Mouse (Mus musculus): ENCODE data around the gene Wasf2.

Wasf2 gene

GRCm38 (mm10) chr4:133175998-133176760, 45.9 kb downstream of the Wasf2 start:
- no peak for DNase-seq (ENCODE audit: low spot score in 2 of 2)

GRCm38 (mm10) chr4:133176761-133177403, 46.6 kb downstream of the Wasf2 start:
- DNase-seq (ENCODE audit: low spot score in 2 of 2) = no peak

- no peak for DNase-seq (ENCODE audit: low spot score in 2 of 2)
These were observed 48.0 kb downstream of the Wasf2 start for GRCm38 (mm10) chr4:133178305-133178704.

- no peak for DNase-seq (ENCODE audit: low spot score in 2 of 2)
These were observed 49.0 kb downstream of the Wasf2 start for GRCm38 (mm10) chr4:133179258-133179657.

GRCm38 (mm10) chr4:133182439-133183033, 52.2 kb downstream of the Wasf2 start:
- DNase-seq (ENCODE audit: low spot score in 2 of 2) = no peak

GRCm38 (mm10) chr4:133184031-133184897, 54.0 kb downstream of the Wasf2 start:
- DNase-seq (ENCODE audit: low spot score in 2 of 2) = no peak

- no peak for DNase-seq (ENCODE audit: low spot score in 2 of 2)
These were observed 54.8 kb downstream of the Wasf2 start for GRCm38 (mm10) chr4:133184898-133185665.

GRCm38 (mm10) chr4:133185893-133186292, 55.6 kb downstream of the Wasf2 start:
- DNase-seq (ENCODE audit: low spot score in 2 of 2) = no peak

GRCm38 (mm10) chr4:133186856-133187255, 56.6 kb downstream of the Wasf2 start:
- no peak for DNase-seq (ENCODE audit: low spot score in 2 of 2)

- DNase-seq (ENCODE audit: low spot score in 2 of 2) = no peak
These were observed 59.1 kb downstream of the Wasf2 start for GRCm38 (mm10) chr4:133189396-133189795.

GRCm38 (mm10) chr4:133194482-133194881, 64.2 kb downstream of the Wasf2 start:
- no peak for DNase-seq (ENCODE audit: low spot score in 2 of 2)

GRCm38 (mm10) chr4:133195014-133195413, 64.7 kb downstream of the Wasf2 start:
- no peak for DNase-seq (ENCODE audit: low spot score in 2 of 2)

GRCm38 (mm10) chr4:133196136-133196535, 65.8 kb downstream of the Wasf2 start:
- no peak for DNase-seq (ENCODE audit: low spot score in 2 of 2)

GRCm38 (mm10) chr4:133196852-133197251, 66.5 kb downstream of the Wasf2 start:
- no peak for DNase-seq (ENCODE audit: low spot score in 2 of 2)

GRCm38 (mm10) chr4:133197355-133197754, 67.0 kb downstream of the Wasf2 start:
- no peak for DNase-seq (ENCODE audit: low spot score in 2 of 2)

GRCm38 (mm10) chr4:133197801-133198286, 67.5 kb downstream of the Wasf2 start:
- no peak for DNase-seq (ENCODE audit: low spot score in 2 of 2)

GRCm38 (mm10) chr4:133198337-133199180, 68.3 kb downstream of the Wasf2 start:
- DNase-seq (ENCODE audit: low spot score in 2 of 2) = no peak

GRCm38 (mm10) chr4:133199743-133200142, 69.4 kb downstream of the Wasf2 start:
- DNase-seq (ENCODE audit: low spot score in 2 of 2) = no peak

GRCm38 (mm10) chr4:133200343-133200742, 70.0 kb downstream of the Wasf2 start:
- DNase-seq (ENCODE audit: low spot score in 2 of 2) = peak in 1 of 2 experiments; percentile 43

Data from frontal cortex, postnatal 10 days (tissue).